Mouse (Mus musculus): ENCODE measurements around the gene H2-M10.3. TPM values are rescaled to one million over a fixed set of nuclear protein-coding genes. Genes with fewer than 3 reads are reported as not detected.

Gene H2-M10.3
- not detected in 2 replicates for polyA plus RNA-seq (2015; fragmentation: Nextera tagmentation; extraction: Ambion mirVana)

DNA sequence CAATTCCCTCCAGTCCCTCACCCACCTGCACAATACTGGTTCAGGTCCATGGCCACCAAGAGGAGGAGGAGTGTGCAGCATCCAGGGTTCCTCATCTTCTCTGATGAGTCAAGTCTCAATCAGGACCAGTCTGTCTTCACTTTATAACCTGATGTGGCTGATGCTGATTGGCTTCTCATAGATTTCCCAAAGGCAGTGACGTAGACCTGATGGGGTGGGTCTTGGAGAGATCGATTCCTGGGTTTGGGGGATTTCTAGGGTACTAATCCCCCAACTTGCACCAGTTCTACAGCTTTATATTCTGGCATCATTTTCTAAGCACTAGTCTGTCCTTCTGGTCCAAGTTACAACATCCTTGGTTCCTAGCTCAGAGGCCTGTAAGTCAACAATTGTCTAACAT, at the start of gene H2-M10.3:
Gene H2-M10.3, minus strand, starts transcription at position 101 of the 400 bp plus-strand sequence.

DNA sequence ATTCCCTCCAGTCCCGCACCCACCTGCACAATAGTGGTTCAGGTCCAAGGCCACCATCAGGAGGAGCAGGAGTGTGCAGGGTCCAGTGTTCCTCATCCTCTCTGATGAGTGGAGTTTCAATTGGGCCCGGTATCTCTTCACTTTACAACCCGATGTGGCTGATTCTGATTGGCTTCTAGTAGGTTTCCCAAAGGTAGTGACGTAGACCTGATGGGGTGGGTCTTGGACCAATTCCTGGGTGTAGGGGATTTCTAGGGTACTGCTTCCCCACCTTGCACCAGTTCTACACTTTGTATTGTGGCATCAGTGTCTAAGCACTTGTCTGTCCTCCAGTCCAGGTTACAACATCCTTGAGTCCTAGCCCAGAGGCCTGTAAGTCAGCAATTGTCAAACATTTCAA, 42.2 kb downstream of the H2-M10.3 start, which contains the start of gene H2-M10.1:
Gene H2-M10.1, minus strand, starts transcription at position 101 of the 400 bp plus-strand sequence.

Other genes with a start within 250 kb of the H2-M10.3 start
- gene Gm19684, start 246.7 kb downstream of the H2-M10.3 start, polyA plus RNA-seq (2015; fragmentation: Nextera tagmentation; extraction: Ambion mirVana), result not detected in 2 replicates
- not detected in 2 replicates for gene Gm7030, start 239.0 kb downstream of the H2-M10.3 start, polyA plus RNA-seq (2015; fragmentation: Nextera tagmentation; extraction: Ambion mirVana)
- gene Gm8909, start 199.9 kb downstream of the H2-M10.3 start, polyA plus RNA-seq (2015; fragmentation: Nextera tagmentation; extraction: Ambion mirVana), result 0.16 TPM in 1 of 2 replicates, not detected in the other
- 0.08 TPM in 1 of 2 replicates, not detected in the other for gene H2-T3, start 178.1 kb downstream of the H2-M10.3 start, polyA plus RNA-seq (2015; fragmentation: Nextera tagmentation; extraction: Ambion mirVana)
- gene Rpp21, start 110.3 kb downstream of the H2-M10.3 start, polyA plus RNA-seq (2015; fragmentation: Nextera tagmentation; extraction: Ambion mirVana), result 117 and 125 TPM in 2 replicates
- gene Trim39, start 96.2 kb downstream of the H2-M10.3 start, polyA plus RNA-seq (2015; fragmentation: Nextera tagmentation; extraction: Ambion mirVana), result 9.3 and 9.9 TPM in 2 replicates
- gene H2-M10.2, start 81.9 kb downstream of the H2-M10.3 start, polyA plus RNA-seq (2015; fragmentation: Nextera tagmentation; extraction: Ambion mirVana), result not detected in 2 replicates
- not detected in 2 replicates for gene H2-M10.1, start 42.3 kb downstream of the H2-M10.3 start, polyA plus RNA-seq (2015; fragmentation: Nextera tagmentation; extraction: Ambion mirVana)
- not detected in 2 replicates for gene H2-M10.4, start 93.9 kb upstream of the H2-M10.3 start, polyA plus RNA-seq (2015; fragmentation: Nextera tagmentation; extraction: Ambion mirVana)
- gene H2-M11, start 178.7 kb upstream of the H2-M10.3 start, polyA plus RNA-seq (2015; fragmentation: Nextera tagmentation; extraction: Ambion mirVana), result not detected in 2 replicates